Mouse (Mus musculus) erythroid progenitor cell, adult 5-6 weeks (primary cell): ENCODE results near the gene Gpr37l1. TPM values are rescaled to one million over a fixed set of nuclear protein-coding genes. Genes with fewer than 3 reads are reported as not detected.
"Not testable (repeated sequence)": the region's sequence is repeated elsewhere in the genome, so short reads cannot be mapped to it uniquely, and the experiment has no call there.

Experiments
- ATAC-seq: replicated peaks from 2 replicates; pipeline ENCODE4 v1.8.0; 2016; ENCODE audit warnings: moderate number of reproducible peaks, mild to moderate bottlenecking, moderate TSS enrichment, inconsistent platforms; ENCODE audit not compliant: poor library complexity, low FRiP score, severe bottlenecking
- total RNA-seq, 2 experiments: library from RNA; stranded (forward) in 1 of 2; stranded (reverse) in 1 of 2; fragments of 150-400 nt in 1 of 2; fragments of 186-747, 209-891 nt in 1 of 2; gene quantifications; 2 replicates each; pipeline versions ENCODE4 v1.2.3 to v1.2.4; 2015 to 2017; ENCODE audit warnings: low replicate concordance in 2 of 2

Gpr37l1 gene
- total RNA-seq, 2 experiments from 2014 or later: not detected

DNA sequence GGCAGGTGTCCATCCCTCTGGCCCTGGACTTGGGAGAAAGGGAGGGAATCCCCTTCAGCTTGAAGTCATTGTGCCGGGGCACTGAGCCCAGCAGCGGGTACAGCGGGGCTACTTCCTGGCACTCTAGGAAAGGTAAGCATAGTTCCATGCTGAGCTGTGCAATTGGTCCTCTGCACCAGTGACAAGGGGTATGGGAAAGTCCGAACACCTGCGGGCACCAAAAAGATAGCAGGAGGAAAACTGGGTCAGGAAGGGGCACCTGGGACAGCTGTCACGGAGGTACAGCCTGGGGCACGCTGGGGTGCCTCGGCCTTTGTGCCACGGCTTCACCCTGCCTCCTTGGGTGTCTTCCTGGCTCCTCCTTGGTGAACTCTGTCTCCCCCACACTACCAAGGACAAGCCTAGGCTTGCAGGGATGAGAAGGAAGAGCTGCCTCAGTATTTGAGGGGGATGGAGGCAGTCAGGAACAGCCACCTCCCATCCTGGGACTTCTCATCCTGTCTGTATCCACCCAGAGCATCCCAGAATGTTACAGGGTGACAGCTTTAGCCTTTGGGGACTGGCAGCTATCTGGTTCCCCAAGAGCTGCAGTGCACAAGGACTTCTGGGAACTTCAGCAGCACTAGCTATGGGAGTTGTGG, 37.8 kb downstream of the Gpr37l1 start:
- ATAC-seq: no peak

DNA sequence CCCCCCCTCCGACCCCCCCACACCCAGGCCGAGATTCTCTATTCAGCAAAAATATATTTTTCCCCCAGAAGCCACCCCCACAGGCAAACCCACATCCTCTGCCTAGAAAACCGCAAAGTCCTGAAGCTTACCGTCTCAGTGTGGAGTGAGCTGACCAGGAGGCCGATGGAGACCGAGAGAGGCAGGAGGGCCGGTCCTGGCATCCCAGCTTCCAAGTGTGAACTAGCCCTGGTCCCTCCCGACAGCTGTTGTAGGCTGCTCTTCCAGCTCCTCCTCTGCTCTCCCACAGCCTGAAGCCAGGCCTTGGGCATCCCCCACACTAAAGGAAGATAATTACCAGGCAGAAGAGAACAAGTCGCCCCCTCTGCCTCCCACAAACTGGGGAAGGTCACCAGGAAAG, 38.5 kb downstream of the Gpr37l1 start:
- ATAC-seq: no peak

DNA sequence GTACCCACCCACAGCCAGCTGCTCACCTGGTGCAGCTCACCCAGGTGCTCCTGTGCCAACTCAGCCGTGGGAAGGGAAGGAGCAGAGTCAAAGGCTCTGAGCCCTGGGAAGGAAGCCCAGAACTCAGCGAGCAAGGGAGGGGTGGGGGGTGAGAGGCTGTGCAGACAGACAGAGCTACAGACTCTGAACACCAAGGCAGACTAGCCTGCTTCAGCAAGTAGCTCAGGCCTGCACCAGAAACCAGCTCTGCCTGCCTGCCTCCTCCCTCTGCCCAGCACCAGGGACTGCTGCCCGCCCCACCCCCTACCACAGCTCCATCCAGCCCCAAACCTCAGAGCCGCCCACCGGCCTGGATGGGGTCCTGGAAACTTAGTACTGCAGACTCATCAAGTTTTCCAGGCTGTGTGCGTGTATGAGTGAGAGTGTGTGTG, 39.5 kb downstream of the Gpr37l1 start:
- no peak for ATAC-seq

DNA sequence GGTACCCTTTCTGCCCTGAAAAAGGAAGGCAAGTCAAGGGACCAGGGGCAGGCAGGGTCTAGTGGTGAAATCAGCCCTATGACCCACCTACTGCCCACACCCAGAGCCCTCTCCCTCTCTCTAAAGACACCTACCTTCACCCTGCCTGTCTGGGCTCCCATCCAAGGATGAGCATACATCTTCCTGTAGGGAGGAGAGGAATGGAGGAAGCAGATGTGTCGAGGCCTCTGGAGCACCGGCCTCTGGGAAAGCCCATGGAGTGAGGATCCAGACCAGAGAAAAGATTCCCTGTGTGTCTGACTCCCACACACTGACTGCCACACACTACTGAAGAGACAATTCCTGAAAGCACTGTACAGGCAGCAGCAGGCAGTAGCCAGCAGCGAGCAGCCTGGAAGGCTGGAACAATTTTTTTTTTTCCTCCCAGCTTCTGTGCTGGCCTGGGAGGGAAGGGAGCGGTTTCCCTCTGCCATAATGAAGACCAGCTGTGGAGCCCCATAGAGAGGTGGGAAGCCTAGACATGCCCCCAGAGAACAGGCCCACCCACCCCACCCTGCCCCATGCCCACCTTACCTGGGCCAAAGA, 40.9 kb downstream of the Gpr37l1 start:
- ATAC-seq: no peak

DNA sequence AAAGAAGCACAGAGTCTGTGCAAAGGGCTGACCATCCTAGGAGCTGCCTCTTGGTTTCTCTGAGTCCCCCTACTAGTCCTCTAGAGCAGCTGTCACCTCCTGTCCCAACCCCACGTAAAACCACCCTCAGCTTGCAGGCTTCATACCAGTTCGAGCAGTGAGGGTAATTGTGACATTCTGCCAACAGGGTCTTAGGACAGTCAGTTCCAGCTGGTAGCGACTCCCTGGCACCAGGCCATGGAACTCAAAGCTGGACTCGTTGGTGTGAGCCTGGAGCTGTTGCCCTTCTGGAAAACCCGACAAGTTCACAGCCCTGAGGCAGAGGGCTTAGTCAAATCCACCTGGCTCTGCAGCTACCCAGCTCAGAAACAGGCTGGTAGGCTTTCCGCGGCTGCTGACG, 41.5 kb downstream of the Gpr37l1 start:
- ATAC-seq: no peak

DNA sequence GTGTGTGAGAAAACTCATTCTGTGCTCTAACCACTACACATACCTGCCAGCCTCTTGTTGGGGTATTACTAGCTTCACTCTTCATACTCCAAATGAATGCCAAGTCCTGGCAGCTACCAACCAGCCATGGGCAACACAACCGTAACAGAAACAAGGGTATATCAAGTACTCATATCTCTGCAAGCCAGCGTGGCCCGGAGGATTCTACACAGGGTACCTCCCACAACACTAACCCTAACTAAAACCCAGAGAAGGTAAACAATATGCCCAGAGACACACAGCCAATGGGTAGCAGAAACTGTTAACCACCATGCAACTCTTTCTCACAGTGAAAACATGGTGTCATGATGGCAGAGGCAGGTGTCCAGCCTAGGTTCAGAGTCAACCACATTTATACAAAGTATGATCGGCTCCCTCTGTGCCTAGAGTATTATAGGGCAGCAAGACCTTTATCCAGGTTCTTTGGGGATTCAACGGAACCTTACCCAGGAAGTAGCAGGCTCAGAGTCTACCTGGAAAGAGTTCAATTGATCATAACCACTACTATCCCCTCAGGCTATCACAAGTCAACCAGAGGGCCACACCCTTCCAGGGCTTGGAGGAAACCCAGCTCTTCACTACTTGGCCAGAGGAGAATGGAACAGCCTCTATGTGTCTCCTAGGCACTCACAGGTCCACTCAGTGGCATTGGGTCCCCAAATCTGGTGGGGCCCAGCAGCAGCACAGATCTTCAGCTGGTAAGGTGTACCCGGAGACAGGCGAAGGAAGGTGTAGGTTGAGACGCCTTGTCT, 42.7 kb downstream of the Gpr37l1 start:
- ATAC-seq: peak; percentile 69

DNA sequence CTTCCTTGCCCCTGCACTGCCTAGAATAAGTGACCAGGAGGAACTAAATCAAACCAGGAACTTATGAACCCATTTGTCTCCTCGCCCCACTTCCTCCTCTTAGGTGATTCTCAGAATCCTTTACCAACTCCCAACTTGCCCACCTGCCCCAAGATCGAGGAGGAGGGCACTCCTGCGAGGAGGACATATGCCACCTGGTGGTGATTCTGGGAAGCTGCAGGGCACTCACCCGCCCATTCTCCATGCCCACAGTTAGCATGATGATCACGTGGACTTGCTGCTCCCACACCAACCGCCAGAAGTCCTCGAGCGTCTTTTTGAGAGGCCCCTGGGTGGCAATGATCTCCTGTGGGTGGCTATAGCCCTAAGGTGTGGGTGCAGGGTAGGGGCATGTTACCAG, 54.8 kb downstream of the Gpr37l1 start:
- ATAC-seq: peak; percentile 79

DNA sequence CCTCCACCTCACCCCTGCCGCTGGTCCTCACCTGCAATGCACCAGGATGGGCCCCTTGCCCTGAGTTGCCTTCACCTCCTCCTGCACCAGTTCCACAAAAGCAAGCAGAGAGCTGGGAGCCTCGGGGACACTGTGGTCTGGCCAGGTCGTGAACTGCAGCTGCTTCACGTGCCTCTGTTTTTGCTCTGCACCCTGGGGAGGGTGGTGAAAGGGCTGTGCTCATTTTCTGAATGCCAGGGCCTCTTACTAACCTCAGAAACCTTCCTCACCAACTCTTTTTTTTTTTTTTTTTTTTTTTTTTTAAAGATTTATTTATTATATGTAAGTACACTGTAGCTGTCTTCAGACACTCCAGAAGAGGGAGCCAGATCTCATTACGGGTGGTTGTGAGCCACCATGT, 56.2 kb downstream of the Gpr37l1 start:
- not testable (repeated sequence) for ATAC-seq

Other genes starting within 250 kb of the Gpr37l1 start
- gene Ppp1r12b, start 211.7 kb downstream of the Gpr37l1 start, total RNA-seq (2015; ENCODE audit: low replicate concordance): 8.0 and 9.0 TPM in 2 replicates
- gene Ppp1r12b, start 211.7 kb downstream of the Gpr37l1 start, total RNA-seq (2017; ENCODE audit: low replicate concordance): 17.3 and 26.2 TPM in 2 replicates
- gene Ube2t, start 205.1 kb downstream of the Gpr37l1 start, total RNA-seq (2015; ENCODE audit: low replicate concordance): 190 and 216 TPM in 2 replicates
- gene Ube2t, start 205.1 kb downstream of the Gpr37l1 start, total RNA-seq (2017; ENCODE audit: low replicate concordance): 59.8 and 74.3 TPM in 2 replicates
- gene Lgr6, start 62.4 kb downstream of the Gpr37l1 start, total RNA-seq (2015; ENCODE audit: low replicate concordance): not detected in 2 replicates
- not detected in 2 replicates for gene Lgr6, start 62.4 kb downstream of the Gpr37l1 start, total RNA-seq (2017; ENCODE audit: low replicate concordance)
- gene Ptpn7, start 35.0 kb downstream of the Gpr37l1 start, total RNA-seq (2015; ENCODE audit: low replicate concordance): 8.3 and 12.2 TPM in 2 replicates
- gene Ptpn7, start 35.0 kb downstream of the Gpr37l1 start, total RNA-seq (2017; ENCODE audit: low replicate concordance): 10.8 and 11.9 TPM in 2 replicates
- 19.3 and 21.3 TPM in 2 replicates for gene Arl8a, start 20.9 kb downstream of the Gpr37l1 start, total RNA-seq (2015; ENCODE audit: low replicate concordance)
- gene Arl8a, start 20.9 kb downstream of the Gpr37l1 start, total RNA-seq (2017; ENCODE audit: low replicate concordance): 12.3 and 17.8 TPM in 2 replicates
- gene Elf3, start 90.9 kb upstream of the Gpr37l1 start, total RNA-seq (2015; ENCODE audit: low replicate concordance): not detected in 2 replicates
- not detected in 2 replicates for gene Elf3, start 90.9 kb upstream of the Gpr37l1 start, total RNA-seq (2017; ENCODE audit: low replicate concordance)
- gene Rnpep, start 116.4 kb upstream of the Gpr37l1 start, total RNA-seq (2015; ENCODE audit: low replicate concordance): 15.5 and 15.9 TPM in 2 replicates
- 11.9 and 14.6 TPM in 2 replicates for gene Rnpep, start 116.4 kb upstream of the Gpr37l1 start, total RNA-seq (2017; ENCODE audit: low replicate concordance)
- 9.7 and 11.3 TPM in 2 replicates for gene Timm17a, start 146.1 kb upstream of the Gpr37l1 start, total RNA-seq (2015; ENCODE audit: low replicate concordance)
- gene Timm17a, start 146.1 kb upstream of the Gpr37l1 start, total RNA-seq (2017; ENCODE audit: low replicate concordance): 1.7 and 14.2 TPM in 2 replicates
- not detected in 2 replicates for gene Lmod1, start 157.1 kb upstream of the Gpr37l1 start, total RNA-seq (2015; ENCODE audit: low replicate concordance)
- gene Lmod1, start 157.1 kb upstream of the Gpr37l1 start, total RNA-seq (2017; ENCODE audit: low replicate concordance): not detected in 2 replicates
- not detected in 2 replicates for gene Shisa4, start 207.6 kb upstream of the Gpr37l1 start, total RNA-seq (2015; ENCODE audit: low replicate concordance)
- not detected in 2 replicates for gene Shisa4, start 207.6 kb upstream of the Gpr37l1 start, total RNA-seq (2017; ENCODE audit: low replicate concordance)